Mouse (Mus musculus): ENCODE measurements around the gene Olfr520.

DNA sequence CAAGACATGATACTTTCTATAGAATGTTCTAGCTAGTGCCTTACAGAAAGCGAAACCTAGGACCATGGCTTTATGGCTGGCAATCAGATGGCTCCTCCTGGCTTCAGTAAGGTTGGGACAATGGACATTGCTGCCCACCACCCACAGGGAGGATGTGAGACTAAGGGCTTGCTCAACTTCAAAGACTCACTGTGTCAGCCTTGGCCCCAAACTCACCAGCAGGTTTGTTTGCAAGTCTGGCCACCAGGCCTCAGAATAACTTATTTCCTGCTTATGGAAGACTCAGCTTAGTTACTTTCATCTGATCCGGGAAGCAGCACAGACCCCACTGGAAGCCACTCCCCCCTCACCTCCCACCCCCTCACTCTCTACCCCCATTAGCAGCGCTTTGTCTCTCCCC lies 31.0 kb upstream of the Olfr520 start:
- TF ChIP-seq POLR2A (IDR thresholded peaks at IDR 0.05; ENCODE audit: low read depth, low read length): no peak
- TF ChIP-seq CTCF (IDR thresholded peaks at IDR 0.05; ENCODE audit: extremely low read depth, insufficient read depth, insufficient read length, insufficient replicate concordance): no peak

Measured in spleen, adult 2 months (tissue).